Mouse (Mus musculus) brown adipose tissue, adult 24 weeks (tissue): Measurements from ENCODE around the gene Enox2. TPM values are rescaled to one million over a fixed set of nuclear protein-coding genes. Genes with fewer than 3 reads are reported as not detected.

ENCODE experiments used
- H3K27ac ChIP-seq: fragments of 200-500 bp; replicated peaks from 2 replicates; pipeline ENCODE4 v1.5.1; 2012; ENCODE audit warnings: low read depth, mild to moderate bottlenecking, low read length
- H3K4me1 ChIP-seq: fragments of 200-500 bp; 2 replicates; pipeline ENCODE4 v1.6.1; 2012; ENCODE audit warnings: low read length, mixed read lengths; ENCODE audit not compliant: control insufficient read depth, insufficient read depth, insufficient read length
- H3K4me3 ChIP-seq: fragments of 200-500 bp; 2 replicates; pipeline ENCODE4 v1.5.1; 2012; ENCODE audit warnings: low read depth, mild to moderate bottlenecking, low read length, moderate library complexity; ENCODE audit not compliant: insufficient read depth
- polyA plus RNA-seq: library from polyadenylated mRNA; stranded (reverse); fragments of >200 nt; gene quantifications from 2 replicates; pipeline ENCODE4 v1.2.4, GENCODE M21; 2012; ENCODE audit not compliant: missing spikeins, insufficient read depth, insufficient read length

Enox2 gene
- polyA plus RNA-seq = 7.8 and 8.5 TPM in 2 replicates

DNA sequence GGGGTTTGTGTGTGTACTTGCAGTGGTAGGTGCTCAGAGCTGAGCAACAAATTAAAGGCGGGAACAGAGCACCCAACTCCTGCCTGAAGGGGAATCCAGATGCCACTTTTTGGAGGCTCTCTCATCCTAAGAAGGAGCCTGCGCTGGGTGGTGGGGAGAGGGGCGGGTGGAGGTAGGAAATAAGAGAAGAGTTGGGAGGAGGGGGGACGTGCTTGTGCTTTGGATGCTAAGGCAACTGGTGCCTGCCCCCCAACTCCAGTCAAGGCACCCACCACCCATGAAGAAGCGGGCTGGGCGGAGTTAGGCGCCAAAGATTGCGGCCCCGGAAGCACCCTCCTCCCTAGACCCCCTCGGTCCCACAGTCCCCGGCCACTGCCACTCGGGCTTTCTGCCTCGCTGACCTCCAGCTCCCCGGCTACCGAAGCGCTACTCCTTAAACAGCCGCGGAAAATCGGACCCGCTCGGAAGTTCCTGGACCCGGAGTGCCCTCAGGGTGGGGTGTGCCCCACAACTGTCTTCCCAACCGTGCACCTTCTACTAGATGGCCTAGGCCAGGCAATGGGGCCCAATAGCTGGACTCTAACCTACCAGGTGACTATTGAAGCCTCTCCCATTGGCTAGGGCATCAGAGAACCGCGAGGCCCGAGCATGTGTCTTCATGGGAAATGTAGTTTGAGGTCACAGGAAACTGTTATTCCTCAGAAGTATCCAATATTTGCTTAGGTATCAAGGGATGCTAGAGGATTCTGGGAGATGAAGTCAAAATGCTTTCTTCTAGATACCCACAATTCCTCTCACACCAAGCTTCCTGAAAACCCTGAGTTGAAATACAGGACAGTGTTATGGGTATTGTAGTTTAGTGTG, at the start of gene Enox2:
Gene Enox2 (minus strand): TSS at position 560 of the 864 bp plus-strand sequence.
- no peaks in the 10 kb centered on the region for H3K4me1 ChIP-seq
- peak within 1 kb of the TSS; percentile 67 for H3K27ac ChIP-seq
- H3K4me3 ChIP-seq = peak within 1 kb of the TSS; percentile 87

GRCm38 (mm10) chrX:49309496-49309895, 21.4 kb upstream of the Enox2 start:
- Histone ChIP-seq H3K4me3 (no peak overlapping the region), H3K4me1 (no peaks in the 10 kb centered on the region), H3K27ac (no peak overlapping the region)

DNA sequence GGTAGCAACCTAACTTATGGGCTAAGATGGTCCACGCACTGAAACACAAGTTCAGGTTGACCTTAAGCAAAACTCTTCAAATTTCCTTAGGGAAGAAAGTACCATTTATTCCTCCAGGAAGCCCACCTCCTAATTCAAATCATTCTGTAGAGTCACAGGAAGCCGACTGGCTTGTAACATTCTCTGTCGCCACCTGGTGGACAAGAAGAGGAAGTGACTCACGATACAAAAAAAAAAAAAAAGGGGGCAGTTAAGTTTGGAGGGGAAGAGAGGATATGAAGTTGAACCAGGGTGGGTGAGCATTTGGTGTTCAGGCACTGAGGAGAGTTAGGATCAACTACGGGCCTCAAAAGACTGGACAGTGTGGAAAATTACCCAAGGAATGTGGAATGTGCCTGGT, 18.6 kb upstream of the Enox2 start:
- Histone ChIP-seq H3K27ac (no peak overlapping the region), H3K4me1 (no peaks in the 10 kb centered on the region), H3K4me3 (no peak overlapping the region)

- Histone ChIP-seq H3K27ac (no peak overlapping the region), H3K4me1 (no peaks in the 10 kb centered on the region), H3K4me3 (no peak overlapping the region)
These were observed 8.0 kb downstream of the Enox2 start for GRCm38 (mm10) chrX:49279918-49280586.

DNA sequence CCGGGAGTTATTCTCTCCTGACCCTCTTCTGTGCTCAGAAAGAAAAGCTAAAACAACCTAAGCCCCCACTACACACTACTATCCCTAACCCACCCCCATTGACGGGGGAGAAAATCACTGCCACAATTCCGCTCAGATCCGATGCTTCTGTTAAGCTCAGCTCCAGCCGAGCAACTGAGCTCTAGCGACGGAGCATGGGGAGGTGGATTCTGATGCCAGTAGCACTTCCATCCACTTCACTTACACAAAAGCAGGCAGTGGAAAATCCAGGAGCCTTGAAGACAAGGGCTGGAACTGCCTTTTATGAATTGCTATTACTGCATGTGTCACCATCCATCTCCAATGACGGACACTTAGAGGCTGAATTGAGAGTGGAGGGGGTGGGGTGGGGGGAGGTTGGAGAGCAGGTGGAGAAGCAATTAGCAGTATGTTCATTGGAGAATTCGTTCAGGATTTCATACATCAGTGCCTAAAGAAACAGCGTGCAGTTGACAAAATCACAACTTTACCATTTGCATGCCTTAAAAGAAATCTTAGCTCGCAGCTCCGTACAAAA, 14.5 kb downstream of the Enox2 start:
- H3K4me3 ChIP-seq = no peak overlapping the region
- H3K27ac ChIP-seq = no peak overlapping the region
- no peaks in the 10 kb centered on the region; the same call in 1 of the 2 replicates for H3K4me1 ChIP-seq

GRCm38 (mm10) chrX:49250816-49251215, 37.2 kb downstream of the Enox2 start:
- Histone ChIP-seq H3K4me3 (no peak overlapping the region), H3K4me1 (no peaks in the 10 kb centered on the region), H3K27ac (no peak overlapping the region)

GRCm38 (mm10) chrX:49225792-49226426, 62.1 kb downstream of the Enox2 start:
- Histone ChIP-seq H3K4me3 (no peak overlapping the region), H3K4me1 (no peaks in the 10 kb centered on the region), H3K27ac (no peak overlapping the region)

DNA sequence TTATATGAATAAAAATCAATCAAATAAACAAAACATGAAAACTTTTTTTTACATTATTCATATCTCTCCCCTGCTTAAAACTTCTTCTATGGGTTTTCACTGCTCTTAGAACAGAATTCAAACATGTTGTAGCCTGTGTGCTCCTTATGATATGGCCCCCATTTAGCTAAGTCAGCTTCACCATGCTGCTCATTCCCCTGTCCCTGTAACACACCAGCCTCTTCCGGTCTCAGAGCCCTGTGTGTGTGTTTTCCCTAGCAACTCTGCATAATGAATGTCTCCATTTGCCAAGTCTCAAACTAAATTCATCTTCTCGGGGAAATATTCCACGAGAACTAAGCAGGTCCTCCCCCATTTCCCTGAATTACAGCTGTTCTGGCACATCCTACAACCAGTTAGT, 71.6 kb downstream of the Enox2 start:
- Histone ChIP-seq H3K27ac (no peak overlapping the region), H3K4me3 (no peak overlapping the region), H3K4me1 (no peaks in the 10 kb centered on the region; the same call in 1 of the 2 replicates)

GRCm38 (mm10) chrX:49196386-49196785, 91.7 kb downstream of the Enox2 start:
- H3K4me3 ChIP-seq = no peak overlapping the region
- no peaks in the 10 kb centered on the region for H3K4me1 ChIP-seq
- H3K27ac ChIP-seq = no peak overlapping the region

GRCm38 (mm10) chrX:49181136-49181535, 106.9 kb downstream of the Enox2 start:
- Histone ChIP-seq H3K4me3 (no peak overlapping the region), H3K27ac (no peak overlapping the region), H3K4me1 (no peaks in the 10 kb centered on the region)

GRCm38 (mm10) chrX:49178670-49179069, 109.4 kb downstream of the Enox2 start:
- Histone ChIP-seq H3K4me1 (0 out of 2 replicates have a peak, but pooled peaks cover 2% of the 10 kb centered on the region), H3K4me3 (no peak overlapping the region)

GRCm38 (mm10) chrX:49154280-49154679, 133.8 kb downstream of the Enox2 start:
- H3K27ac ChIP-seq = no peak overlapping the region
- H3K4me1 ChIP-seq = no peaks in the 10 kb centered on the region
- no peak overlapping the region for H3K4me3 ChIP-seq

More at GRCm38 (mm10) chrX:49178670-49179069, 109.4 kb downstream of the Enox2 start:
- H3K27ac ChIP-seq = no peak overlapping the region

- no peak overlapping the region for H3K27ac ChIP-seq
- H3K4me1 ChIP-seq = no peaks in the 10 kb centered on the region; the same call in 1 of the 2 replicates
- no peak overlapping the region for H3K4me3 ChIP-seq
These were observed 163.2 kb downstream of the Enox2 start for GRCm38 (mm10) chrX:49124774-49125429.

GRCm38 (mm10) chrX:49116465-49116864, 171.6 kb downstream of the Enox2 start:
- no peak overlapping the region for H3K27ac ChIP-seq
- peaks cover 2% of the 10 kb centered on the region; the same call in 1 of the 2 replicates for H3K4me1 ChIP-seq
- H3K4me3 ChIP-seq = no peak overlapping the region
